Mouse (Mus musculus) telencephalon, adult 2 months (tissue): ENCODE data around the gene Avpi1.

Experiments used
- DNase-seq: peaks from one replicate; pipeline ENCODE4 v3.0.0-alpha.2; 2011; ENCODE audit warnings: low read depth, low spot score

The Avpi1 gene

GRCm38 (mm10) chr19:42144541-42145167 lies 15.8 kb upstream of the Avpi1 start:
- DNase-seq: peak; percentile 90

GRCm38 (mm10) chr19:42144067-42144466 lies 15.2 kb upstream of the Avpi1 start:
- no peak for DNase-seq

- no peak for DNase-seq
Measured at GRCm38 (mm10) chr19:42142757-42143156, 13.9 kb upstream of the Avpi1 start.

- no peak for DNase-seq
Measured at GRCm38 (mm10) chr19:42141998-42142397, 13.1 kb upstream of the Avpi1 start.

GRCm38 (mm10) chr19:42139724-42140517 lies 11.1 kb upstream of the Avpi1 start:
- no peak for DNase-seq

- no peak for DNase-seq
Measured at GRCm38 (mm10) chr19:42138517-42139285, 9.8 kb upstream of the Avpi1 start.

GRCm38 (mm10) chr19:42137167-42137672 lies 8.4 kb upstream of the Avpi1 start:
- no peak for DNase-seq

GRCm38 (mm10) chr19:42136126-42136525 lies 7.3 kb upstream of the Avpi1 start:
- DNase-seq: no peak

- no peak for DNase-seq
Measured at GRCm38 (mm10) chr19:42135070-42135469, 6.2 kb upstream of the Avpi1 start.

GRCm38 (mm10) chr19:42131101-42131500 lies 2.2 kb upstream of the Avpi1 start:
- no peak for DNase-seq

- DNase-seq: no peak
Measured at GRCm38 (mm10) chr19:42130294-42130606, 1.4 kb upstream of the Avpi1 start.

- peak; percentile 55 for DNase-seq
Measured at GRCm38 (mm10) chr19:42129509-42130293, 842 bp upstream of the Avpi1 start.

- DNase-seq: no peak
Measured at GRCm38 (mm10) chr19:42128052-42128740, 663 bp downstream of the Avpi1 start.

GRCm38 (mm10) chr19:42127024-42127423 lies 1.8 kb downstream of the Avpi1 start:
- no peak for DNase-seq

GRCm38 (mm10) chr19:42126219-42126605 lies 2.6 kb downstream of the Avpi1 start:
- DNase-seq: no peak

- no peak for DNase-seq
Measured at GRCm38 (mm10) chr19:42125501-42126218, 3.2 kb downstream of the Avpi1 start.

- DNase-seq: no peak
Measured at GRCm38 (mm10) chr19:42124684-42125083, 4.2 kb downstream of the Avpi1 start.

GRCm38 (mm10) chr19:42120451-42120850 lies 8.4 kb downstream of the Avpi1 start:
- DNase-seq: no peak

- no peak for DNase-seq
Measured at GRCm38 (mm10) chr19:42118596-42118995, 10.3 kb downstream of the Avpi1 start.

GRCm38 (mm10) chr19:42118142-42118541 lies 10.7 kb downstream of the Avpi1 start:
- DNase-seq: no peak
